In the genomic region with DNA sequence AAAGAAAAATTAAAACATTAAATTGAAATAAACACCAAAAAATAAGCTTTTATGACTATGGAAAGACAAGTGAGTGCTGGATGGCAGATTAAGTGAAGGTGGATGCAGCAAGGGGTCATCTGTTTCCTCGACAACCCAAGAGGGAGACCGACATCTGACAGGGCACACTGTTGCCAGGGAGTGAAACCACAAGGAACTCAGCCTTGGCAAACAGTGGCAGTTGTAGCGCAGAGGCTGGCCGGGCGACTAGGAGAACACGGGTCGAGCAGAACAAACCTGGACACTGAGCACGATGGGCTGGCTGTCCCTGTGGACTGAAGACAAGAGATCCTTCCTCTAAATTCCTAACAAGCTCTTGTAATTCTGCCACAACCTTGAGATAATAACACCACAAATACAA, we compare ENCODE assay signal across 16 mouse cellular contexts.
DNase-seq lines count a peak whose midpoint lies in the region; ATAC-seq and TF ChIP-seq lines count a peak whose summit lies in the region.
"Had no signal": no experiment of that assay in that cellular context is flagged by ENCODE, and none has a peak within 500 bp of the region (broad histone marks: within the 10 kb centered on the region; RNA-seq: fewer than 3 reads in every experiment).

No protein-coding gene starts in this region.

- no peak overlapping the region for H3K4me2 ChIP-seq in hindbrain, embryonic 14.5 days (replicated peaks)
- no peak overlapping the region for H3K4me2 ChIP-seq in hindbrain, embryonic 12.5 days (replicated peaks)
- H3K4me2 ChIP-seq: embryonic facial prominence, embryonic 12.5 days; heart, embryonic 12.5 days; limb, embryonic 13.5 days; liver, embryonic 15.5 days had no signal

- H3K27ac ChIP-seq in hindbrain, embryonic 14.5 days, result no peak overlapping the region
- H3K27ac ChIP-seq in hindbrain, embryonic 12.5 days, result no peak overlapping the region
- H3K27ac ChIP-seq in ES-E14 (ENCODE audit: insufficient read depth, low read depth, low read length, poor library complexity, severe bottlenecking), result peak overlapping the region; percentile 27; the same call in 1 of the 2 replicates
- H3K27ac ChIP-seq: embryonic facial prominence, embryonic 12.5 days; limb, embryonic 13.5 days; liver, embryonic 15.5 days had no signal

- no peak for ATAC-seq in hindbrain, embryonic 14.5 days (ENCODE audit: low FRiP score)
- no peak for ATAC-seq in hindbrain, embryonic 12.5 days (ENCODE audit: low FRiP score)

- H3K27me3 ChIP-seq in hindbrain, embryonic 14.5 days (ENCODE audit: control insufficient read depth, insufficient read depth, low read length), result no peaks in the 10 kb centered on the region
- no peaks in the 10 kb centered on the region for H3K27me3 ChIP-seq in hindbrain, embryonic 12.5 days
- H3K27me3 ChIP-seq: embryonic facial prominence, embryonic 12.5 days; heart, embryonic 12.5 days; liver, embryonic 15.5 days had no signal

- no peaks in the 10 kb centered on the region for H3K36me3 ChIP-seq in hindbrain, embryonic 14.5 days (replicated peaks; ENCODE audit: control insufficient read depth, insufficient read depth)
- no peaks in the 10 kb centered on the region for H3K36me3 ChIP-seq in hindbrain, embryonic 12.5 days
- no peaks in the 10 kb centered on the region for H3K36me3 ChIP-seq in ES-E14 (ENCODE audit: control insufficient read depth, insufficient read depth, low read length, poor library complexity, severe bottlenecking)
- H3K36me3 ChIP-seq: embryonic facial prominence, embryonic 12.5 days; heart, embryonic 12.5 days; limb, embryonic 13.5 days; liver, embryonic 15.5 days had no signal

- no peak overlapping the region for H3K4me3 ChIP-seq in hindbrain, embryonic 14.5 days (replicated peaks; ENCODE audit: low read length)
- no peak overlapping the region for H3K4me3 ChIP-seq in hindbrain, embryonic 12.5 days
- no peak overlapping the region for H3K4me3 ChIP-seq in ES-E14 (ENCODE audit: insufficient read depth in 1 of 2, low read depth in 1 of 2, low read length in 2 of 2, poor library complexity in 1 of 2, severe bottlenecking in 1 of 2)
- H3K4me3 ChIP-seq: embryonic facial prominence, embryonic 12.5 days; heart, embryonic 12.5 days; limb, embryonic 13.5 days; liver, embryonic 15.5 days had no signal

- DNase-seq in adrenal gland, postnatal 36 days, result peak; percentile 25 to 47
- DNase-seq in adrenal gland, adult 8-10 months, result no peak
- peak; percentile 45 for DNase-seq in hindbrain, embryonic 14.5 days (ENCODE audit: low spot score)
- no peak for DNase-seq in ES-E14 (ENCODE audit: low read depth, low spot score)
- DNase-seq in cerebellum, adult 9-11 months, result peak; percentile 55
- no peak for DNase-seq in frontal cortex, postnatal 10 days (ENCODE audit: low spot score in 2 of 2)
- DNase-seq: kidney, adult 2 months; kidney, postnatal 14 days; layer of hippocampus, adult 9-11 months; lung, postnatal 10 days; thymus, postnatal 36 days had no signal

- H3K9ac ChIP-seq in hindbrain, embryonic 14.5 days, result no peak overlapping the region
- no peak overlapping the region for H3K9ac ChIP-seq in hindbrain, embryonic 12.5 days
- H3K9ac ChIP-seq in ES-E14 (ENCODE audit: insufficient read depth, low read depth, low read length, poor library complexity, severe bottlenecking), result no peak overlapping the region
- H3K9ac ChIP-seq: embryonic facial prominence, embryonic 12.5 days; heart, embryonic 12.5 days; limb, embryonic 13.5 days; liver, embryonic 15.5 days had no signal

- H3K9me3 ChIP-seq in hindbrain, embryonic 14.5 days (ENCODE audit: control insufficient read depth, low read length), result no peaks in the 10 kb centered on the region
- H3K9me3 ChIP-seq in hindbrain, embryonic 12.5 days (replicated peaks), result no peaks in the 10 kb centered on the region
- H3K9me3 ChIP-seq in ES-E14 (ENCODE audit: control insufficient read depth, insufficient read depth, low read depth, low read length), result no peaks in the 10 kb centered on the region
- H3K9me3 ChIP-seq: embryonic facial prominence, embryonic 12.5 days; heart, embryonic 12.5 days; limb, embryonic 13.5 days; liver, embryonic 15.5 days had no signal

- peaks cover 29% of the 10 kb centered on the region for H3K4me1 ChIP-seq in hindbrain, embryonic 14.5 days (replicated peaks; ENCODE audit: control insufficient read depth, insufficient read depth, low read length)
- H3K4me1 ChIP-seq in hindbrain, embryonic 12.5 days, result no peaks in the 10 kb centered on the region; the same call in 1 of the 2 replicates
- H3K4me1 ChIP-seq in ES-E14 (ENCODE audit: control insufficient read depth in 2 of 2, insufficient read depth in 2 of 2, low read length in 2 of 2, poor library complexity in 1 of 2), result no peaks in the 10 kb centered on the region
- H3K4me1 ChIP-seq: embryonic facial prominence, embryonic 12.5 days; heart, embryonic 12.5 days; liver, embryonic 15.5 days had no signal

- WGBS in hindbrain, embryonic 14.5 days, result 41% methylated on average over 8 of the region's 8 CpGs
- 58% methylated on average over 8 of the region's 8 CpGs for WGBS in hindbrain, embryonic 12.5 days

- in situ Hi-C loops in ES-E14 (cut with MboI; ENCODE audit: low sequenced_read_pairs in 2 of 2, unreplicated experiment in 2 of 2), result no loop called here

TF ChIP-seq in ES-E14, 5 proteins besides CTCF, POLR2A, EP300 and RAD21:
- TF ChIP-seq MAFK (IDR thresholded peaks at IDR 0.05; ENCODE audit: insufficient read depth, low read depth, low read length) (no peak), HCFC1 (IDR thresholded peaks at IDR 0.05; ENCODE audit: borderline replicate concordance, insufficient read depth, low read length) (no peak), CHD2 (IDR thresholded peaks at IDR 0.05; ENCODE audit: low read depth, low read length) (no peak), ZNF384 (IDR thresholded peaks at IDR 0.05; ENCODE audit: low read depth, low read length) (no peak), ZC3H11A (IDR thresholded peaks at IDR 0.05; ENCODE audit: borderline replicate concordance, low read depth, low read length) (no peak)

Comparison
In these comparisons a context has a peak if more than half of its experiments do, and no peak if none do; other contexts are left out.
1. DNase-seq: peak in adrenal gland, postnatal 36 days (2 of 2), hindbrain, embryonic 14.5 days (single experiment) and cerebellum, adult 9-11 months (single experiment); none in adrenal gland, adult 8-10 months (single experiment), ES-E14 (single experiment) and frontal cortex, postnatal 10 days (0 of 2).